Mouse (Mus musculus): ENCODE data around the gene Zfyve28. TPM values are rescaled to one million over a fixed set of nuclear protein-coding genes. Genes with fewer than 3 reads are reported as not detected.

Gene Zfyve28
- polyA plus RNA-seq (2015; fragmentation: Nextera tagmentation; extraction: Ambion mirVana), result 0.07 and 0.19 TPM in 2 replicates

- no peaks in the 10 kb centered on the region for H3K9me3 ChIP-seq
- H3K36me3 ChIP-seq, result no peaks in the 10 kb centered on the region
- H3K4me1 ChIP-seq, result peaks cover 25% of the 10 kb centered on the region
- H3K4me2 ChIP-seq, result peak within 1 kb of the TSS; percentile 98
- H3K4me3 ChIP-seq, result peak within 1 kb of the TSS; percentile 74
- peak; percentile 75 for ATAC-seq (ENCODE audit: extremely low read depth, insufficient number of reproducible peaks, low FRiP score, low TSS enrichment)
- no peak within 1 kb of the TSS for H3K27ac ChIP-seq (replicated peaks)
- peak within 1 kb of the TSS; percentile 72 for H3K9ac ChIP-seq
- peaks cover 88% of the 10 kb centered on the region for H3K27me3 ChIP-seq (replicated peaks)
- under 1% methylated on average over 69 of the region's 83 CpGs for WGBS
These were observed at the start of gene Zfyve28, which contains the start of gene Cfap99 for GRCm38 (mm10) chr5:34288154-34288716. Zfyve28 (minus strand) TSS chr5:34288449. Cfap99 (plus strand) TSS chr5:34288600.

GRCm38 (mm10) chr5:34336775-34337450 is 48.7 kb upstream of the Zfyve28 start:
- H3K4me1 ChIP-seq, result peaks cover 50% of the 10 kb centered on the region
- under 1% methylated on average over 42 of the region's 42 CpGs for WGBS

GRCm38 (mm10) chr5:34336097-34336774 is 48.0 kb upstream of the Zfyve28 start, which contains the start of gene Rnf4:
Rnf4 (plus strand) TSS chr5:34336289.
- peak; percentile 90 for ATAC-seq (ENCODE audit: extremely low read depth, insufficient number of reproducible peaks, low FRiP score, low TSS enrichment)
- H3K4me3 ChIP-seq, result peak within 1 kb of the TSS; percentile 98
- peaks cover 44% of the 10 kb centered on the region for H3K4me1 ChIP-seq
- no peaks in the 10 kb centered on the region for H3K9me3 ChIP-seq
- H3K27me3 ChIP-seq (replicated peaks), result no peaks in the 10 kb centered on the region
- WGBS, result under 1% methylated on average over 66 of the region's 67 CpGs
- peak within 1 kb of the TSS; percentile 92 for H3K4me2 ChIP-seq
- peak within 1 kb of the TSS; percentile 96 for H3K27ac ChIP-seq (replicated peaks)
- peaks cover 17% of the 10 kb centered on the region for H3K36me3 ChIP-seq
- H3K9ac ChIP-seq, result peak within 1 kb of the TSS; percentile 99

More at GRCm38 (mm10) chr5:34336775-34337450, 48.7 kb upstream of the Zfyve28 start:
- 0 out of 2 replicates have a peak, but pooled peaks have one; percentile 60 for ATAC-seq (ENCODE audit: extremely low read depth, insufficient number of reproducible peaks, low FRiP score, low TSS enrichment)
- Histone ChIP-seq H3K9me3 (no peaks in the 10 kb centered on the region), H3K4me3 (peak overlapping the region; percentile 98), H3K9ac (peak overlapping the region; percentile 99), H3K27ac (replicated peaks) (peak overlapping the region; percentile 96), H3K36me3 (peaks cover 17% of the 10 kb centered on the region), H3K4me2 (peak overlapping the region; percentile 92), H3K27me3 (replicated peaks) (no peaks in the 10 kb centered on the region)

- WGBS, result 3% methylated on average over 21 of the region's 21 CpGs
- Histone ChIP-seq H3K9me3 (no peaks in the 10 kb centered on the region), H3K27me3 (replicated peaks) (no peaks in the 10 kb centered on the region), H3K36me3 (peaks cover 17% of the 10 kb centered on the region), H3K9ac (peak overlapping the region; percentile 96), H3K4me2 (peak overlapping the region; percentile 92), H3K27ac (replicated peaks) (peak overlapping the region; percentile 93), H3K4me3 (peak overlapping the region; percentile 98), H3K4me1 (peaks cover 38% of the 10 kb centered on the region)
- peak; percentile 30; the same call in 1 of the 2 replicates for ATAC-seq (ENCODE audit: extremely low read depth, insufficient number of reproducible peaks, low FRiP score, low TSS enrichment)
These were observed 47.4 kb upstream of the Zfyve28 start for GRCm38 (mm10) chr5:34335539-34336096.

GRCm38 (mm10) chr5:34334081-34334480 is 45.8 kb upstream of the Zfyve28 start:
- H3K27me3 ChIP-seq (replicated peaks), result no peaks in the 10 kb centered on the region
- H3K4me1 ChIP-seq, result peaks cover 23% of the 10 kb centered on the region
- WGBS, result 76% methylated on average over 1 of the region's 1 CpGs
- H3K27ac ChIP-seq (replicated peaks), result no peak overlapping the region
- no peak overlapping the region for H3K4me2 ChIP-seq
- H3K4me3 ChIP-seq, result no peak overlapping the region
- peaks cover 15% of the 10 kb centered on the region for H3K36me3 ChIP-seq
- ATAC-seq (ENCODE audit: extremely low read depth, insufficient number of reproducible peaks, low FRiP score, low TSS enrichment), result no peak
- 0 out of 2 replicates have a peak, but pooled peaks cover 4% of the 10 kb centered on the region for H3K9me3 ChIP-seq
- no peak overlapping the region for H3K9ac ChIP-seq

- Histone ChIP-seq H3K27me3 (replicated peaks) (peaks cover 11% of the 10 kb centered on the region; the same call in 1 of the 2 replicates), H3K4me1 (peaks cover 17% of the 10 kb centered on the region), H3K9me3 (0 out of 2 replicates have a peak, but pooled peaks cover 4% of the 10 kb centered on the region), H3K27ac (replicated peaks) (no peak overlapping the region), H3K4me2 (no peak overlapping the region), H3K9ac (no peak overlapping the region), H3K36me3 (peaks cover 6% of the 10 kb centered on the region; the same call in 1 of the 2 replicates), H3K4me3 (no peak overlapping the region)
- no peak for ATAC-seq (ENCODE audit: extremely low read depth, insufficient number of reproducible peaks, low FRiP score, low TSS enrichment)
- WGBS, result 78% methylated on average over 2 of the region's 2 CpGs
These were observed 41.9 kb upstream of the Zfyve28 start for GRCm38 (mm10) chr5:34330136-34330535.

- Histone ChIP-seq H3K4me3 (peak overlapping the region; percentile 46), H3K9me3 (0 out of 2 replicates have a peak, but pooled peaks cover 4% of the 10 kb centered on the region), H3K27ac (replicated peaks) (no peak overlapping the region), H3K4me1 (peaks cover 16% of the 10 kb centered on the region), H3K36me3 (no peaks in the 10 kb centered on the region), H3K27me3 (replicated peaks) (peaks cover 11% of the 10 kb centered on the region; the same call in 1 of the 2 replicates), H3K9ac (peak overlapping the region; percentile 78), H3K4me2 (peak overlapping the region; percentile 73)
- WGBS, result 9% methylated on average over 31 of the region's 31 CpGs
- peak; percentile 31; the same call in 1 of the 2 replicates for ATAC-seq (ENCODE audit: extremely low read depth, insufficient number of reproducible peaks, low FRiP score, low TSS enrichment)
These were observed 38.8 kb upstream of the Zfyve28 start for GRCm38 (mm10) chr5:34326875-34327576.

- WGBS, result 21% methylated on average over 4 of the region's 4 CpGs
- Histone ChIP-seq H3K36me3 (no peaks in the 10 kb centered on the region), H3K4me2 (peak overlapping the region; percentile 73), H3K4me1 (peaks cover 16% of the 10 kb centered on the region), H3K9ac (no peak overlapping the region), H3K27me3 (replicated peaks) (peaks cover 11% of the 10 kb centered on the region; the same call in 1 of the 2 replicates), H3K9me3 (0 out of 2 replicates have a peak, but pooled peaks cover 4% of the 10 kb centered on the region), H3K4me3 (no peak overlapping the region), H3K27ac (replicated peaks) (no peak overlapping the region)
- no peak for ATAC-seq (ENCODE audit: extremely low read depth, insufficient number of reproducible peaks, low FRiP score, low TSS enrichment)
These were observed 38.0 kb upstream of the Zfyve28 start for GRCm38 (mm10) chr5:34326249-34326691.

- Histone ChIP-seq H3K4me3 (no peak overlapping the region), H3K4me1 (peaks cover 16% of the 10 kb centered on the region), H3K36me3 (no peaks in the 10 kb centered on the region), H3K9me3 (0 out of 2 replicates have a peak, but pooled peaks cover 3% of the 10 kb centered on the region), H3K4me2 (no peak overlapping the region), H3K27ac (replicated peaks) (no peak overlapping the region), H3K27me3 (replicated peaks) (peaks cover 11% of the 10 kb centered on the region; the same call in 1 of the 2 replicates), H3K9ac (no peak overlapping the region)
- ATAC-seq (ENCODE audit: extremely low read depth, insufficient number of reproducible peaks, low FRiP score, low TSS enrichment), result no peak
These were observed 37.0 kb upstream of the Zfyve28 start for GRCm38 (mm10) chr5:34325286-34325685.

- Histone ChIP-seq H3K27ac (replicated peaks) (no peak overlapping the region), H3K4me3 (no peak overlapping the region), H3K4me2 (no peak overlapping the region), H3K27me3 (replicated peaks) (no peaks in the 10 kb centered on the region), H3K4me1 (peaks cover 4% of the 10 kb centered on the region), H3K9me3 (no peaks in the 10 kb centered on the region), H3K36me3 (no peaks in the 10 kb centered on the region), H3K9ac (no peak overlapping the region)
- ATAC-seq (ENCODE audit: extremely low read depth, insufficient number of reproducible peaks, low FRiP score, low TSS enrichment), result no peak
- WGBS, result 72% methylated on average over 4 of the region's 4 CpGs
These were observed 33.0 kb upstream of the Zfyve28 start for GRCm38 (mm10) chr5:34321236-34321635.

All from heart, embryonic 13.5 days (tissue).